Mouse (Mus musculus): ENCODE measurements around the gene Cldn4.

GRCm38 (mm10) chr5:134901644-134902027 is 45.1 kb downstream of the Cldn4 start:
- no peak for TF ChIP-seq EP300 (IDR thresholded peaks at IDR 0.05; ENCODE audit: insufficient read depth, low read depth, low read length)
- TF ChIP-seq CTCF (IDR thresholded peaks at IDR 0.05; ENCODE audit: low read depth, low read length) = no peak
